ENCODE assay signal across 8 mouse cellular contexts in the genomic region with DNA sequence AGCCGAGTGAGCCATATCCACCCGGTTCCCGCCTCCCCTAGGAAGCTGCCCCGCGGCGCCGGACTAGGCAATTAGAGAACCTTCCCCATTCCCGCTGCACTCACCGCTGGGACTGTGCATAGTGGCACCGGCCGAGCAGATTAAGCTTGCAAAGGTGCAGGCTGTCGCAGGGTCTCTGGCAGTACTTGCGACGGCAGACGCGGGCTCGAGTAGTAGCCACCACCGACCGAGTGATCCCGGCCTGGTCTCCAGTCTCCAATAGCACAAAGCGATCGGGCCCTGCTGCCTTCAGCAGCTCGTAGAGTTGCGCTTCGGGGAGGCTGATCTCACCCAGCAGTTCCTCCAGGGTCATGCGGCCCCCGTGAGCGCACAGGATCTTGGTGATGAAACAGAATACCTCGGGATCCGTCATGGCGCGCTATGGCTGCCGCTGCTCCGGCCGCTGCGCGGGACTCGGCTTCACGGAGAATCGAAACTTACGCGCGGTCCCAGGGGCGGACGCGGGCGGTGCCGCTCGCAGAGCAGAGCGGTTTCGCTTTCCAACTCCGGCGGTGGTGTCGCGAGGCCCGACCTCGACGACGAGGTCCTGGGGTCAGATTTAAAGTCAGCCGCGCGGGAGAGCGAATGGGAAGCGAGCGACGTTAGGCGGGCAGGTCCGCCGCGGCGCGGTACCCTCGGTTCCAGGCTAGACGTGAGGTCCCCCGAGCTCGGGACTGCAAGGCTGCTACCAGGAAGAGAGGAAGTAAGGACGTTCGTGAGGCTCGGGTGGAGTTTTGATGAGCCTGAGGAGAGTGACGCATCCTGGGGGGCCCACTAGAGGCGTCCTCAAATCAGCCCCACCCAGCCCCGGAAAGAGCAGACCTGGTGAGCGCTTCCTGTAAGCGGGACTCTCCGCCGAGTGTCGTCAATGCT. TPM values are rescaled to one million over a fixed set of nuclear protein-coding genes. Genes with fewer than 3 reads are reported as not detected.
DNase-seq lines count a peak whose midpoint lies in the region; ATAC-seq lines count a peak whose summit lies in the region.

A gene (minus strand): TSS at position 793 of the 912 bp plus-strand sequence.

- H3K27ac ChIP-seq in forebrain, embryonic 11.5 days (ENCODE audit: low read depth, low read length), result no peak within 1 kb of the TSS
- H3K27ac ChIP-seq in heart, embryonic 16.5 days (ENCODE audit: low read length), result peak within 1 kb of the TSS; percentile 81
- H3K27ac ChIP-seq in liver, embryonic 16.5 days (ENCODE audit: low read length), result peak within 1 kb of the TSS; percentile 100
- no peak within 1 kb of the TSS for H3K27ac ChIP-seq in neural tube, embryonic 12.5 days

- peak within 1 kb of the TSS; percentile 51 for H3K9ac ChIP-seq in forebrain, embryonic 11.5 days (ENCODE audit: low read length)
- peak within 1 kb of the TSS; percentile 83 for H3K9ac ChIP-seq in heart, embryonic 16.5 days (ENCODE audit: low read length)
- peak within 1 kb of the TSS; percentile 96 for H3K9ac ChIP-seq in liver, embryonic 16.5 days (ENCODE audit: low read depth, low read length)
- H3K9ac ChIP-seq in neural tube, embryonic 12.5 days, result peak within 1 kb of the TSS; percentile 17; the same call in 1 of the 2 replicates

- peak; percentile 51 for ATAC-seq in forebrain, embryonic 11.5 days (replicated peaks; ENCODE audit: low FRiP score)
- ATAC-seq in heart, embryonic 16.5 days (replicated peaks; ENCODE audit: extremely low read depth, insufficient read depth, low FRiP score), result peak; percentile 84
- peak; percentile 95 for ATAC-seq in liver, embryonic 16.5 days (ENCODE audit: low read depth)
- peak; percentile 72; the same call in 1 of the 2 replicates for ATAC-seq in neural tube, embryonic 12.5 days (ENCODE audit: low FRiP score, low read depth)

- no peaks in the 10 kb centered on the region for H3K9me3 ChIP-seq in forebrain, embryonic 11.5 days (ENCODE audit: control insufficient read depth, low read length)
- no peaks in the 10 kb centered on the region for H3K9me3 ChIP-seq in heart, embryonic 16.5 days (replicated peaks; ENCODE audit: control insufficient read depth, low read length)
- no peaks in the 10 kb centered on the region for H3K9me3 ChIP-seq in liver, embryonic 16.5 days (replicated peaks; ENCODE audit: control insufficient read depth, low read length)
- no peaks in the 10 kb centered on the region for H3K9me3 ChIP-seq in neural tube, embryonic 12.5 days

- peak; percentile 94 for DNase-seq in CD4-positive, CD25-positive, alpha-beta regulatory T cell, adult 2 months (ENCODE audit: low read depth, low spot score)
- peak; percentile 41 for DNase-seq in brain, adult 2 months (ENCODE audit: low read depth, low spot score)
- DNase-seq in forebrain, embryonic 11.5 days (ENCODE audit: low spot score), result peak; percentile 72
- peak; percentile 85 to 89 for DNase-seq in kidney, postnatal 36 days
- DNase-seq in testis, postnatal 10 days (ENCODE audit: low spot score), result peak; percentile 80

- H3K4me1 ChIP-seq in forebrain, embryonic 11.5 days (replicated peaks; ENCODE audit: control insufficient read depth, insufficient read depth, low read length), result peaks cover 7% of the 10 kb centered on the region
- H3K4me1 ChIP-seq in heart, embryonic 16.5 days (ENCODE audit: control insufficient read depth, insufficient read depth, low read length), result peaks cover 13% of the 10 kb centered on the region; the same call in 1 of the 2 replicates
- peaks cover 52% of the 10 kb centered on the region for H3K4me1 ChIP-seq in liver, embryonic 16.5 days (ENCODE audit: control insufficient read depth, low read depth, low read length)
- H3K4me1 ChIP-seq in neural tube, embryonic 12.5 days, result peaks cover 7% of the 10 kb centered on the region

- H3K4me3 ChIP-seq in forebrain, embryonic 11.5 days (ENCODE audit: low read depth, low read length), result peak within 1 kb of the TSS; percentile 43
- peak within 1 kb of the TSS; percentile 84 for H3K4me3 ChIP-seq in heart, embryonic 16.5 days (ENCODE audit: low read length)
- peak within 1 kb of the TSS; percentile 91 for H3K4me3 ChIP-seq in liver, embryonic 16.5 days (ENCODE audit: low read depth, low read length)
- peak within 1 kb of the TSS; percentile 47 for H3K4me3 ChIP-seq in neural tube, embryonic 12.5 days

- WGBS in forebrain, embryonic 11.5 days, result under 1% methylated on average over 87 of the region's 87 CpGs
- under 1% methylated on average over 87 of the region's 87 CpGs for WGBS in heart, embryonic 16.5 days
- under 1% methylated on average over 87 of the region's 87 CpGs for WGBS in liver, embryonic 16.5 days (ENCODE audit: insufficient replicate concordance)
- under 1% methylated on average over 87 of the region's 87 CpGs for WGBS in neural tube, embryonic 12.5 days

- H3K36me3 ChIP-seq in forebrain, embryonic 11.5 days (ENCODE audit: control insufficient read depth, insufficient read depth, low read length), result no peaks in the 10 kb centered on the region
- no peaks in the 10 kb centered on the region for H3K36me3 ChIP-seq in heart, embryonic 16.5 days (ENCODE audit: control insufficient read depth, insufficient read depth)
- H3K36me3 ChIP-seq in liver, embryonic 16.5 days (ENCODE audit: control insufficient read depth, insufficient read depth), result peaks cover 3% of the 10 kb centered on the region
- H3K36me3 ChIP-seq in neural tube, embryonic 12.5 days, result no peaks in the 10 kb centered on the region

- H3K27me3 ChIP-seq in forebrain, embryonic 11.5 days (ENCODE audit: control insufficient read depth, insufficient read depth, low read length), result peaks cover 54% of the 10 kb centered on the region
- H3K27me3 ChIP-seq in heart, embryonic 16.5 days (ENCODE audit: control insufficient read depth, insufficient read depth, low read length), result peaks cover 12% of the 10 kb centered on the region
- no peaks in the 10 kb centered on the region for H3K27me3 ChIP-seq in liver, embryonic 16.5 days (ENCODE audit: control insufficient read depth, insufficient read depth, low read depth, low read length)
- H3K27me3 ChIP-seq in neural tube, embryonic 12.5 days (replicated peaks), result peaks cover 66% of the 10 kb centered on the region

- H3K4me2 ChIP-seq in forebrain, embryonic 11.5 days (ENCODE audit: low read depth, low read length, severe bottlenecking), result peak within 1 kb of the TSS; percentile 63
- peak within 1 kb of the TSS; percentile 81 for H3K4me2 ChIP-seq in heart, embryonic 16.5 days (ENCODE audit: low read depth, low read length)
- H3K4me2 ChIP-seq in liver, embryonic 16.5 days (ENCODE audit: low read depth, low read length), result peak within 1 kb of the TSS; percentile 76
- H3K4me2 ChIP-seq in neural tube, embryonic 12.5 days (replicated peaks), result peak within 1 kb of the TSS; percentile 71

RNA-seq across cellular contexts. Expression of the gene that starts here (rescaled TPM):
- polyA plus RNA-seq in forebrain, embryonic 11.5 days (2014; fragmentation: Nextera tagmentation; extraction: Ambion mirVana), result 1.5 and 1.7 TPM in 2 replicates
- 8.9 and 12.4 TPM in 2 replicates for polyA plus RNA-seq in heart, embryonic 16.5 days (2015; fragmentation: Nextera tagmentation; extraction: Ambion mirVana)
- polyA plus RNA-seq in liver, embryonic 16.5 days (2015; fragmentation: Nextera tagmentation; extraction: Ambion mirVana), result 21.4 and 22.3 TPM in 2 replicates
- polyA plus RNA-seq in neural tube, embryonic 12.5 days (2016; fragmentation: Nextera tagmentation; extraction: Ambion mirVana), result 1.8 and 2.0 TPM in 2 replicates

Comparison
In these comparisons a context has a peak if more than half of its experiments do, and no peak if none do; other contexts are left out.
1. DNase-seq: peak in every context shown above with its lines; median percentile 94 in CD4-positive, CD25-positive, alpha-beta regulatory T cell, adult 2 months; 87 in kidney, postnatal 36 days; 80 in testis, postnatal 10 days; 72 in forebrain, embryonic 11.5 days; 41 in brain, adult 2 months.
2. H3K27ac ChIP-seq: peak in heart, embryonic 16.5 days (single experiment) and liver, embryonic 16.5 days (single experiment); none in forebrain, embryonic 11.5 days (single experiment) and neural tube, embryonic 12.5 days (single experiment).
3. H3K9ac ChIP-seq: peak in every context shown above with its lines; median percentile 96 in liver, embryonic 16.5 days; 83 in heart, embryonic 16.5 days; 51 in forebrain, embryonic 11.5 days; 17 in neural tube, embryonic 12.5 days.
4. Peak in every context shown above with its lines, with median percentiles within 50 percentile points of each other: ATAC-seq, H3K4me2 ChIP-seq and H3K4me3 ChIP-seq.